Mouse (Mus musculus): Measurements from ENCODE around the gene Gm9945.

GRCm38 (mm10) chr11:53466231-53466971 is 13.6 kb upstream of the Gm9945 start:
- peak; percentile 71 for TF ChIP-seq CTCF (IDR thresholded peaks at IDR 0.05; ENCODE audit: low read depth)
- TF ChIP-seq EP300 (IDR thresholded peaks at IDR 0.05; ENCODE audit: low read depth), result no peak

Data from heart, postnatal 0 days (tissue).